In the genomic region with DNA sequence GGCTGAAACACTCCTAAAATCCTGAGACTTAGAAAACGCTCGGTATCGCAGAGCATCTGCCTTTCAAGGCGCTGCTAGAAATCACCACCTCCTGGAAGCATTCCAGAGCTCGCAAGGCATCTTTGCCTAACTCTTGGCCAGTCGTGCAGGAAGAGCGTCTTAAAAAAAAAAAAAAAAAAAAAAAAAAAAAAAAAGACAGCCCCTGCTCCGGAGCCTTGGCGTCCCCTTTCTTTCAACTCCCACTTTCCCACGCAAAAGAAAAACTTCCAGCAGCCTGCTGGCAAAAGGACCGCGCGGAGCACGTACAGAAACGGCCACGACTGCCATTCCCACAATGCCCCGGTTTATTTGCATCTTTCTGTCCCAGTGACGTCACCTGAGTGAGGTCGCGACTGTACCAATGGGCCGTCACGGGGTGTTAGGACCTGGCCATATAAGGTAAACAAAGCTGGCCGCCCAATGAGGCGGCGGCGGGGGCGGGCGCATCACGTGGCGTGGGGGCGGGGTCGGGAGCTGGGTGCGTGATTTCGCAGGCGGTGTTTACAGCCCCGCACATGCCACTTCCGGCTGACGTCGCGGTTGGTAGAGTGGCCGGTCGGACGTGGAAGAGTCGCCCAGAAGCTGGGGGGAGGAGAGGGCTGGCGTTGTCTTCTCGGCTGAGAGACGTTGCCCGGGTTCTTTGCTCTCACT, we compare ENCODE assay signal across 1 mouse cellular context.
TF ChIP-seq lines count a peak whose summit lies in the region.

A gene (minus strand): TSS at position 180 of the 690 bp plus-strand sequence.

TF ChIP-seq in myocyte, 11 proteins besides CTCF, POLR2A, EP300 and RAD21 (continued from another document):
- TF ChIP-seq CEBPB (IDR thresholded peaks at IDR 0.05; ENCODE audit: insufficient read depth, poor library complexity, severe bottlenecking) (no peak), MYOG (IDR thresholded peaks at IDR 0.05; ENCODE audit: control insufficient read depth in 1 of 3, insufficient read depth in 1 of 3, insufficient read length in 2 of 3, low read depth in 2 of 3) (peak in 1 of 3 experiments; percentile 45), SRF (IDR thresholded peaks at IDR 0.05; ENCODE audit: control insufficient read depth, insufficient read length, low read depth) (peak; percentile 99)
